Mouse (Mus musculus) left cerebral cortex, postnatal 36 days (tissue): ENCODE results near the gene Arhgap6. TPM values are rescaled to one million over a fixed set of nuclear protein-coding genes. Genes with fewer than 3 reads are reported as not detected.

Experiments
- total RNA-seq, 2 experiments: library from RNA; stranded (reverse); gene quantifications; 2 replicates each; pipeline ENCODE4 v1.2.3; 2021

Gene Arhgap6
- total RNA-seq, 2 experiments from 2014 or later = 6.4 to 10.5 TPM

Other genes with a start within 250 kb of the Arhgap6 start
- gene Frmpd4, start 217.9 kb upstream of the Arhgap6 start, total RNA-seq = 10 to 100 TPM; 41.6 to 50.6 TPM
- 10 to 100 TPM; 25.4 to 25.6 TPM for gene Msl3, start 121.2 kb upstream of the Arhgap6 start, total RNA-seq